Mouse (Mus musculus): Measurements from ENCODE around the gene Numa1. TPM values are rescaled to one million over a fixed set of nuclear protein-coding genes. Genes with fewer than 3 reads are reported as not detected.

Gene Numa1
- polyA plus RNA-seq, 1 experiment from 2014 or later = 66.2 TPM

DNA sequence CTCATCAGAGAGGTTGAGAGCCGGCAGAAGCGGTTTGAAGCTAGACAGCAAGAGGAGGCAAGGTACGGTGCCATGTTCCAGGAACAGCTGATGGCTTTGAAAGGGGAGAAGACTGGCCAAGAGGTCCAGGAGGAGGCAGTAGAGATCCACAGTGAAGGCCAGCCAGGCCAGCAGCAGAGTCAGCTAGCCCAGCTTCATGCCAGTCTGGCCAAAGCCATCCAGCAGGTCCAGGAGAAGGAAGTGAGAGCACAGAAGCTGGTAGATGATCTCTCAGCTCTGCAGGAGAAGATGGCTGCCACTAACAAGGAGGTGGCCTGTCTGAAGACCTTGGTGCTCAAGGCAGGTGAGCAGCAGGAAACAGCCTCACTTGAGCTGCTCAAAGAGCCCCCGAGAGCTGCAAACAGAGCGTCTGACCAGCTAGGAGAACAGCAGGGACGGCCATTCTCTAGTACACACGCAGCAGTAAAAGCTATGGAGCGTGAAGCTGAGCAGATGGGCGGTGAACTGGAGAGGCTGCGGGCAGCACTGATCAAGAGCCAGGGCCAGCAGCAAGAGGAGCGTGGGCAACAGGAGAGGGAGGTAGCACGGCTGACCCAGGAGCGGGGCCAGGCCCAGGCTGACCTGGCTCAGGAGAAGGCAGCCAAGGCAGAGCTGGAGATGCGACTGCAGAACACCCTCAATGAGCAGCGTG is 65.7 kb downstream of the Numa1 start:
- Histone ChIP-seq H3K4me2 (no peak overlapping the region), H3K4me3 (no peak overlapping the region), H3K9me3 (replicated peaks) (no peaks in the 10 kb centered on the region), H3K9ac (no peak overlapping the region), H3K27ac (no peak overlapping the region), H3K27me3 (no peaks in the 10 kb centered on the region), H3K36me3 (ENCODE audit: poor library complexity, severe bottlenecking) (peaks cover 94% of the 10 kb centered on the region), H3K4me1 (no peaks in the 10 kb centered on the region)
- no peak for ATAC-seq
- WGBS = 94% methylated on average over 15 of the region's 15 CpGs

- ATAC-seq = no peak
- Histone ChIP-seq H3K27me3 (no peaks in the 10 kb centered on the region), H3K4me3 (no peak overlapping the region), H3K9ac (no peak overlapping the region), H3K36me3 (ENCODE audit: poor library complexity, severe bottlenecking) (peaks cover 91% of the 10 kb centered on the region), H3K4me1 (no peaks in the 10 kb centered on the region), H3K27ac (no peak overlapping the region), H3K9me3 (replicated peaks) (no peaks in the 10 kb centered on the region), H3K4me2 (no peak overlapping the region)
- WGBS = 95% methylated on average over 8 of the region's 8 CpGs
These were observed 66.4 kb downstream of the Numa1 start for GRCm38 (mm10) chr7:102000296-102000695.

DNA sequence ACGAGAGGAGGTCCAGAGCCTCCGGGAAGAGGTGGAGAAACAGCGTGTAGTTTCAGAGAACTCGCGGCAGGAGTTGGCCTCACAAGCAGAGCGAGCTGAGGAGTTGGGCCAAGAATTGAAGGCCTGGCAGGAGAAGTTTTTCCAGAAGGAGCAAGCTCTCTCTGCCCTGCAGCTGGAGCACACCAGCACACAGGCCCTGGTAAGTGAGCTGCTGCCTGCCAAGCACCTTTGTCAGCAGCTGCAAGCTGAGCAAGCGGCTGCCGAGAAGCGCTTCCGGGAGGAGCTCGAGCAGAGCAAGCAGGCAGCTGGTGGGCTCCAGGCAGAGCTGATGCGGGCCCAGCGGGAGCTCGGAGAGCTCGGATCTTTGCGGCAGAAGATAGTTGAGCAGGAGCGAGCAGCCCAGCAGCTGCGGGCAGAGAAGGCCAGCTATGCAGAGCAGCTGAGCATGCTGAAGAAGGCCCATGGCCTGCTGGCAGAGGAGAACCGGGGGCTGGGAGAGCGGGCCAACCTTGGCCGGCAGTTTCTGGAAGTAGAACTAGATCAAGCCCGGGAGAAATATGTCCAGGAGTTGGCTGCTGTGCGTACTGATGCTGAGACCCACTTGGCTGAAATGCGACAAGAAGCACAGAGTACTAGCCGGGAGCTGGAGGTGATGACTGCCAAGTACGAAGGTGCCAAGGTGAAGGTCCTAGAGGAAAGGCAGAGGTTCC is 67.2 kb downstream of the Numa1 start:
- Histone ChIP-seq H3K27me3 (no peaks in the 10 kb centered on the region), H3K9me3 (replicated peaks) (no peaks in the 10 kb centered on the region), H3K36me3 (ENCODE audit: poor library complexity, severe bottlenecking) (peaks cover 91% of the 10 kb centered on the region), H3K4me2 (no peak overlapping the region), H3K9ac (no peak overlapping the region), H3K4me3 (no peak overlapping the region), H3K27ac (no peak overlapping the region), H3K4me1 (no peaks in the 10 kb centered on the region)
- 89% methylated on average over 26 of the region's 26 CpGs for WGBS
- ATAC-seq = no peak

- no peaks in the 10 kb centered on the region for H3K4me1 ChIP-seq
- no peak overlapping the region for H3K4me3 ChIP-seq
- peaks cover 91% of the 10 kb centered on the region for H3K36me3 ChIP-seq (ENCODE audit: poor library complexity, severe bottlenecking)
- H3K9me3 ChIP-seq (replicated peaks) = no peaks in the 10 kb centered on the region
- no peak overlapping the region for H3K4me2 ChIP-seq
- no peak overlapping the region for H3K9ac ChIP-seq
- H3K27ac ChIP-seq = no peak overlapping the region
- no peak for ATAC-seq
- 90% methylated on average over 1 of the region's 1 CpGs for WGBS
- no peaks in the 10 kb centered on the region for H3K27me3 ChIP-seq
These were observed 72.6 kb downstream of the Numa1 start for GRCm38 (mm10) chr7:102006520-102006919.

DNA sequence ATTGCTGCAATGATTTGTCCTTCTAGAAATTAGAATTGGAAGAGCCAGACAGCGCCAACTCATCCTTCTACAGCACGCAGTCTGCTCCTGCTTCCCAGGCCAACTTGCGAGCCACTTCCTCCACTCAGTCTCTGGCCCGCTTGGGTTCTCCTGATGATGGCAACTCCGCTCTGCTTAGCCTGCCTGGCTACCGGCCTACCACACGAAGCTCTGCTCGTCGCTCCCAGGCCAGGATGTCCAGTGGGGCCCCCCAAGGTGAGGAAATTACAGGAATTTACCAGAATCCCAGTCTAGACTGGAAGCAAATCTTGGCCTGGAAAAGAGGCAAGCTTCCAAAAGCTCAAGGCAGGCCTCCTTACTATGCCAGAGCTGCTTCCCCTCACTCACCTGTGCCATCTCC is 77.9 kb downstream of the Numa1 start:
- no peak for ATAC-seq
- Histone ChIP-seq H3K9me3 (replicated peaks) (no peaks in the 10 kb centered on the region), H3K4me3 (no peak overlapping the region), H3K27me3 (no peaks in the 10 kb centered on the region), H3K4me2 (no peak overlapping the region), H3K4me1 (no peaks in the 10 kb centered on the region), H3K27ac (0 out of 2 replicates have a peak overlapping the region, but pooled peaks have one; percentile 1), H3K9ac (no peak overlapping the region), H3K36me3 (ENCODE audit: poor library complexity, severe bottlenecking) (peaks cover 98% of the 10 kb centered on the region)
- WGBS = 88% methylated on average over 9 of the region's 9 CpGs

DNA sequence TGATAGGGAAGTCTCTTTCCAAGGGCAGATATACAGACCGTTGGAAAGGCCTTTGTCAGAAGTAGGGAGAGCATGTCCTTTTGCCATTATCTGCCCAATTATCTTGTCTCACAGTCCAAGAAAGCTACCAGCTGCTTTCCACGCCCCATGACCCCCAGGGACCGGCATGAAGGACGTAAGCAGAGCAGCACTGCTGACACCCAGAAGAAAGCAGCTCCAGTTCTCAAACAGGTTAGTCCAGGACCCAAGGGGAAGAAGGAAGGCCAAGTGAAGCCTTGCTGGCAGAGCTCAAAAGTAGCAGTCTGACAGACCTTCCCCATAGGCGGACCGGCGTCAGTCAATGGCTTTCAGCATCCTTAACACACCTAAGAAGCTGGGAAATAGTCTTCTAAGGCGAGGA is 79.5 kb downstream of the Numa1 start:
- Histone ChIP-seq H3K9me3 (replicated peaks) (no peaks in the 10 kb centered on the region), H3K9ac (no peak overlapping the region), H3K4me2 (no peak overlapping the region), H3K27ac (no peak overlapping the region), H3K36me3 (ENCODE audit: poor library complexity, severe bottlenecking) (peaks cover 100% of the 10 kb centered on the region), H3K27me3 (no peaks in the 10 kb centered on the region), H3K4me3 (no peak overlapping the region), H3K4me1 (no peaks in the 10 kb centered on the region)
- ATAC-seq = no peak
- 92% methylated on average over 8 of the region's 8 CpGs for WGBS

DNA sequence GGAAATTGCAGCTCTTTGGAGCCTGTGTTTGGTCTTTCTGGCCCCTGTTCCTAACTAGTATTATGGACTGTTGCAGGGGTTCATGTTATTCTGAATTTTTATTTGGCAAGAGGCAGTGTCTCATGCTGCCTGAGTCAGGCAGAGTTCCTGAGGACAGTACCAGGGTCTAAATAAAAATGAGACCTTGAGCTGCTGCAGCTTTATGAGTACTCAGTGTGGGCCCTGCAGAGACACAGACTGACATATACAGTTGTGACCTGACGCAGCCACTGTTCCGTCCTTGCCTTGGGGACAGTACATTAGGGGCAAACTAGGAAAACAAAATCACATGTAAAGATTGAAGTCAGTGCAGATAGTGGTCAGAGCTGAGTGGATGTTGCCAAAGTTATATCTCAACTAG is 81.1 kb downstream of the Numa1 start:
- Histone ChIP-seq H3K36me3 (ENCODE audit: poor library complexity, severe bottlenecking) (peaks cover 100% of the 10 kb centered on the region), H3K27ac (no peak overlapping the region), H3K9me3 (replicated peaks) (no peaks in the 10 kb centered on the region), H3K27me3 (no peaks in the 10 kb centered on the region), H3K4me2 (no peak overlapping the region), H3K4me3 (no peak overlapping the region), H3K9ac (no peak overlapping the region), H3K4me1 (no peaks in the 10 kb centered on the region)
- WGBS = 89% methylated on average over 2 of the region's 2 CpGs
- ATAC-seq = no peak

DNA sequence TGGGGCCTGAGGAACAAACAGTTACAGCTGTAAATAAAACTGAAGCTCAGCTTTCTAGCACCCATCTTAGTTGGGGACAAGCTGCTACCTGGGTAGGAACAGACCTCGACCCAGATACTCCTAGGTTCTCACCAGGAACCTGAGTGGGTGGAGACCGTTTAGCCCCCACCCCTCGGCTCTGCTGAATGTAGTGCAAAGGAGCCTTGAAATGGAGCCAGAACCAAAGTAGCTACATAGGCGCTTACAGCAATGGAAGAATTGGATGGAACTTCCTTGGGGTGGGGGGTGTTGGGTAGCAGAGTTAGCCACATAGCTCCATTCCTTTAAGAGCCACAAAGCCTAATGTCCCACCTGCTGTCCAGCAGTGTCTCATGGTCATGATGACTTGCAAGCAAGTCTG is 83.0 kb downstream of the Numa1 start:
- no peaks in the 10 kb centered on the region for H3K4me1 ChIP-seq
- peaks cover 98% of the 10 kb centered on the region for H3K36me3 ChIP-seq (ENCODE audit: poor library complexity, severe bottlenecking)
- WGBS = 92% methylated on average over 4 of the region's 4 CpGs

DNA sequence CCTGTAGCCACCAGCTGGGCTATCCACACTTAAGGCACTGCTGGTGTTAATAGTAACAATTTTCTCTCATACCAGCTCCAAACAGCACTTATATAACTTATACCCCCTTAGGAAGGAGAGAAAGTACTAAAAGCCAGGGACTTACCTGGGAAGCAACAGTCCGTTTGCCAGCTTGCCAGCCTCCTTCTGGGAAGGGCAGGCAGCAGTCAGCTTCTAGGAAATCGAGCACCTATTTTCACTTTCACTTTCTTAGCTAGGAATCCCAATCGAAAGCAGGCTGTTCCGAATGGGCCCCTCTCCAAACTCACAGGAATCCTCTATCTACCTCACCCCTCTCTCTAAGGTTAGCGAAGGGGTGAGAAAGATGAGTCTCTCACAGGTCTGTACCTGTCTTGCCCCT is 83.5 kb downstream of the Numa1 start:
- H3K27ac ChIP-seq = no peak overlapping the region
- no peak overlapping the region for H3K9ac ChIP-seq
- no peaks in the 10 kb centered on the region for H3K27me3 ChIP-seq
- peaks cover 98% of the 10 kb centered on the region for H3K36me3 ChIP-seq (ENCODE audit: poor library complexity, severe bottlenecking)
- ATAC-seq = no peak
- no peaks in the 10 kb centered on the region for H3K9me3 ChIP-seq (replicated peaks)
- WGBS = 91% methylated on average over 5 of the region's 5 CpGs
- H3K4me1 ChIP-seq = no peaks in the 10 kb centered on the region
- H3K4me3 ChIP-seq = no peak overlapping the region
- no peak overlapping the region for H3K4me2 ChIP-seq

More for the DNA sequence above, 83.0 kb downstream of the Numa1 start:
- no peak overlapping the region for H3K4me3 ChIP-seq
- no peaks in the 10 kb centered on the region for H3K27me3 ChIP-seq
- H3K9me3 ChIP-seq (replicated peaks) = no peaks in the 10 kb centered on the region
- H3K27ac ChIP-seq = no peak overlapping the region
- no peak overlapping the region for H3K9ac ChIP-seq
- no peak for ATAC-seq
- no peak overlapping the region for H3K4me2 ChIP-seq

DNA sequence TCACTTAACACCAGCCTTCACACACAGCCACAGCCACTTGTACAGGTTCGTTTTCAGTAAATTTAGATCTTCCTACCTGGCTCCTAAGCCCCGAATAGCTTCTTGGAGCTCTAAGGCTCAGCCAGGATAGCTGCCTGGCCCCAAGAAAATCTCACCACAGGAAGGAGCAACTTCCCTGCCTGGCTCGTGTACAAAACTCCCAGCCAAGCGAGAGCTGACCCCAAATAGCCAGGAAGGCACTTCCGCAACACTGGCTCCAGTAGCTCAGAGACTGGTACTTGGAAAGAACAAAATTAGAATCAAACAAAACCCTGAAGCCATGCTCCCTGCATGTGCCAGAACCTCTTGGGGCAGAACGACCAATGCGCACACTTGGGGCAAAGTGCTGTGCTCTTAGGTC is 84.1 kb downstream of the Numa1 start:
- WGBS = 90% methylated on average over 7 of the region's 7 CpGs
- no peaks in the 10 kb centered on the region for H3K9me3 ChIP-seq (replicated peaks)
- no peaks in the 10 kb centered on the region for H3K4me1 ChIP-seq
- H3K27me3 ChIP-seq = no peaks in the 10 kb centered on the region
- no peak overlapping the region for H3K9ac ChIP-seq
- no peak overlapping the region for H3K4me2 ChIP-seq
- H3K4me3 ChIP-seq = no peak overlapping the region
- H3K27ac ChIP-seq = no peak overlapping the region; the same call in 1 of the 2 replicates
- no peak for ATAC-seq
- H3K36me3 ChIP-seq (ENCODE audit: poor library complexity, severe bottlenecking) = peaks cover 98% of the 10 kb centered on the region

DNA sequence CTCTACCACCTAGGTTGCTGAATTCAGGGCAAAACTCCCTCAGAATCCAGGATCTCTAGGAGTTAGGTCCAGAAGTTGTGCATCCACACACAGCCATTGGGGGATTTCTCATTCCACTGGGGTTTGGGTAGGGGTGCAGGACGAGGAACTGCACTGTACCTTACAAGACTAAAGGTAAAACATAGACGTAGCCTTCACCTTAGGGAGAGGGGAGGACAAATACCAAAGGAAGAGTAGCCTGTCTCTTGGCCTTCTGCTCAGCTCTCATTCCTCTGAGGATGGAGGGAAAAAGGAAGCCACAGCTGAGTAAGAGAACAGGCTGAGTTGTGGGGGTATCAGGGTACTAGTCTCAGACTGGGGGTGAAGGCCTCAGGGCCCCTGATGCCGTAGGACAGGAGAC is 84.7 kb downstream of the Numa1 start, which contains the start of gene Il18bp:
Gene Il18bp, minus strand, starts transcription at position 101 of the 400 bp plus-strand sequence.
- no peak within 1 kb of the TSS for H3K9ac ChIP-seq
- no peak for ATAC-seq
- 90% methylated on average over 3 of the region's 3 CpGs for WGBS
- H3K4me1 ChIP-seq = no peaks in the 10 kb centered on the region
- no peak within 1 kb of the TSS for H3K4me2 ChIP-seq
- H3K36me3 ChIP-seq (ENCODE audit: poor library complexity, severe bottlenecking) = peaks cover 98% of the 10 kb centered on the region
- H3K4me3 ChIP-seq = no peak within 1 kb of the TSS
- no peaks in the 10 kb centered on the region for H3K9me3 ChIP-seq (replicated peaks)
- no peaks in the 10 kb centered on the region for H3K27me3 ChIP-seq
- H3K27ac ChIP-seq = no peak within 1 kb of the TSS; the same call in 1 of the 2 replicates

DNA sequence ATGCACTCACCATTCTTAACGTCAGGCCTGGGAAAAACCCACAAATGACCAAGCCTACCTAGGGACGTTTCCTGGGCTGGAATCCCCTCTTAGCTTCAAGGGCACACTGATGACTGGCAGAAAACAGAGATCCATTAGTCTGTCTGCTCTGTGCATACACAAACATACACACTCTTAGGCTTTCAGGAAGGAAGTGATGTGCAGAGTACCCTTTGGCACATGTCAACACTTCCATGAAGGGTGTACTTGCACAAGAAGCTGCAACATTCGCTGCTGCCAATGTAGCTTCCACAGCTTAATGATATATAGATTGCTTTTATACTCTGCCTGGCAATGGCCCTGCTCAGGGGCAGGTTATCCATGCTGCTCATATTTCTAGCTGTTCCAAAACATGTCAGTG is 85.5 kb downstream of the Numa1 start:
- H3K9me3 ChIP-seq (replicated peaks) = no peaks in the 10 kb centered on the region
- H3K4me1 ChIP-seq = no peaks in the 10 kb centered on the region
- no peak for ATAC-seq
- no peaks in the 10 kb centered on the region for H3K27me3 ChIP-seq
- no peak overlapping the region for H3K4me2 ChIP-seq
- H3K36me3 ChIP-seq (ENCODE audit: poor library complexity, severe bottlenecking) = peaks cover 98% of the 10 kb centered on the region
- WGBS = 66% methylated on average over 3 of the region's 3 CpGs
- no peak overlapping the region for H3K4me3 ChIP-seq
- no peak overlapping the region for H3K27ac ChIP-seq
- no peak overlapping the region for H3K9ac ChIP-seq

All from forebrain, embryonic 13.5 days (tissue).